Mouse (Mus musculus) intestine, postnatal 0 days (tissue): ENCODE measurements around the gene Nip7. TPM values are rescaled to one million over a fixed set of nuclear protein-coding genes. Genes with fewer than 3 reads are reported as not detected.
A peak's percentile ranks its signal among the peaks of the same experiment; 100 is the strongest.
"Not testable (repeated sequence)": the region's sequence is repeated elsewhere in the genome, so short reads cannot be mapped to it uniquely, and the experiment has no call there.

Experiments
- ATAC-seq: fragments of 200-750 bp; cut with Nextera tagmentation; 2 replicates; pipeline ENCODE4 v1.8.0; 2017; ENCODE audit warnings: mild to moderate bottlenecking, moderate TSS enrichment, moderate library complexity
- H3K27ac ChIP-seq: fragments of 300-500 bp; sonication (generic); 2 replicates; pipeline ENCODE4 v1.5.1; 2014; ENCODE audit warnings: mild to moderate bottlenecking, low read depth, low read length, moderate library complexity
- H3K27me3 ChIP-seq: fragments of 300-500 bp; sonication (generic); replicated peaks from 2 replicates; pipeline ENCODE4 v1.6.1; 2014; ENCODE audit warnings: low read length, mixed read lengths; ENCODE audit not compliant: control insufficient read depth, insufficient read depth
- H3K36me3 ChIP-seq: fragments of 300-500 bp; sonication (generic); 2 replicates; pipeline ENCODE4 v1.6.1; 2014; ENCODE audit warnings: mild to moderate bottlenecking, moderate library complexity; ENCODE audit not compliant: control insufficient read depth, insufficient read depth
- H3K4me1 ChIP-seq: fragments of 300-500 bp; sonication (generic); replicated peaks from 2 replicates; pipeline ENCODE4 v1.6.1; 2014; ENCODE audit warnings: antibody characterized with exemption, low read length, mixed read lengths; ENCODE audit not compliant: control insufficient read depth, insufficient read depth
- H3K4me2 ChIP-seq: fragments of 300-500 bp; sonication (generic); replicated peaks from 2 replicates; pipeline ENCODE4 v1.6.1; 2014; ENCODE audit warnings: low read depth, mild to moderate bottlenecking, moderate library complexity
- H3K4me3 ChIP-seq: fragments of 300-500 bp; sonication (generic); 2 replicates; pipeline ENCODE4 v1.5.1; 2014; ENCODE audit warnings: low read depth, low read length
- H3K9ac ChIP-seq: fragments of 300-500 bp; sonication (generic); 2 replicates; pipeline ENCODE4 v1.6.1; 2014; ENCODE audit warnings: mild to moderate bottlenecking, low read depth, low read length
- H3K9me3 ChIP-seq: fragments of 300-500 bp; sonication (generic); 2 replicates; pipeline ENCODE4 v1.6.1; 2016; ENCODE audit warnings: mixed run types; ENCODE audit not compliant: control insufficient read depth
- CTCF ChIP-seq: sonication (generic); IDR thresholded peaks from 2 replicates; pipeline ENCODE4 v1.5.1; 2016; ENCODE audit warnings: low read depth, mild to moderate bottlenecking, control low read depth, antibody characterized with exemption, moderate library complexity
- WGBS: fragments of 180-500 bp; shearing (Covaris S2); extraction: QIAGEN DNeasy Blood & Tissue Kit; methylation state at CpG from one replicate; pipeline ENCODE4 v1.1.7; 2014; 5-methylcytosine and 5-hydroxymethylcytosine counted together
- microRNA-seq: library from miRNA; unstranded; fragments of <30 nt; microRNA quantifications from one replicate; pipeline ENCODE4, GENCODE M21; 2016
- polyA plus RNA-seq: library from polyadenylated mRNA; unstranded; fragments of >200 nt; fragmentation: Nextera tagmentation; extraction: Ambion mirVana; gene quantifications from 2 replicates; pipeline ENCODE4 v1.2.1, GENCODE M21; 2015

Nip7 gene
- polyA plus RNA-seq, 1 experiment from 2014 or later: 44.7 TPM

DNA sequence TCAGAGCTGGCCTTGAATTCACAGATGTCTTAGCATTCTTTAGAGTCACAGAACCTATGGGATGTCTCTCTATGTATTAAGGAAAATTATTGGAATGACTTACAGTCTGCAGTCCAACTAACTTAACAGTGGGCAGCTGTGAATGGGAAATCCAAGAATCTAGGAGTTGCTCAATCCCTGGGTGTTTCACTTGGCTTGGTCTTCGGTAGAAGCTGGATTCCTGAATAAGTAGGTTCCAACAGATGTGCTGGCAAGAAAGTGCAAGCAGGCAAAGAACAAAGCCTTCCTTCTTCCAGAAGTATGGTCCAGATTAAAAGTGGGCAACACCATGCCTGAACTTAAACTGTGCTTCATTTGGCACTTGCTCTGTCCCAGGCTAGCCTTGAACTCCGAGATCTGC lies 44.0 kb downstream of the Nip7 start:
- no peaks in the 10 kb centered on the region for H3K27me3 ChIP-seq
- H3K36me3 ChIP-seq: no peaks in the 10 kb centered on the region
- H3K9me3 ChIP-seq: no peaks in the 10 kb centered on the region
- no peak for ATAC-seq
- 78% methylated on average over 2 of the region's 2 CpGs for WGBS
- no peak for TF ChIP-seq CTCF
- H3K4me3 ChIP-seq: no peak overlapping the region
- no peaks in the 10 kb centered on the region for H3K4me1 ChIP-seq
- no peak overlapping the region for H3K4me2 ChIP-seq
- H3K9ac ChIP-seq: no peak overlapping the region
- H3K27ac ChIP-seq: no peak overlapping the region

GRCm38 (mm10) chr8:107104547-107104946 lies 47.9 kb downstream of the Nip7 start:
- H3K36me3 ChIP-seq: no peaks in the 10 kb centered on the region
- WGBS: 9% methylated on average over 4 of the region's 4 CpGs
- H3K9me3 ChIP-seq: no peaks in the 10 kb centered on the region
- no peak overlapping the region for H3K9ac ChIP-seq
- no peak overlapping the region for H3K27ac ChIP-seq
- no peak overlapping the region for H3K4me2 ChIP-seq
- TF ChIP-seq CTCF: peak; percentile 89
- no peaks in the 10 kb centered on the region for H3K4me1 ChIP-seq
- ATAC-seq: no peak
- no peak overlapping the region for H3K4me3 ChIP-seq
- no peaks in the 10 kb centered on the region for H3K27me3 ChIP-seq

DNA sequence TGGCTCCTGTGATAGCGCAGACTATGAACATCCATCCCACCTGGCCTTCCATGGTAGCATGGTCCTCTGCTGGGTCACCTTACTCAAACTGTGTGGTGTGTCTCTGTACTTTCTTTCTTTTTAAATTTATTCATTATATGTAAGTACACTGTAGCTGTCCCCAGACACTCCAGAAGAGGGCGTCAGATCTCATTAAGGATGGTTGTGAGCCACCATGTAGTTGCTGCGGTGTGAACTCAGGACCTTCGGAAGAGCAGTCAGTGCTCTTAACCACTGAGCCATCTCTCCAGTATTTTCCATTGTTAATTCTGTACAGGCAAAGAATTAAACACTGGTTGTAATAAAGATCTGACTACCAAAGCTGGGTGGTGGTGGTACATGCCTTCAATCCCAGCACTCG lies 51.4 kb downstream of the Nip7 start:
- H3K36me3 ChIP-seq, H3K4me3 ChIP-seq, H3K4me1 ChIP-seq, ATAC-seq, H3K27ac ChIP-seq, H3K9me3 ChIP-seq, H3K27me3 ChIP-seq, H3K9ac ChIP-seq, H3K4me2 ChIP-seq: not testable (repeated sequence)
- WGBS: 95% methylated on average over 5 of the region's 5 CpGs

DNA sequence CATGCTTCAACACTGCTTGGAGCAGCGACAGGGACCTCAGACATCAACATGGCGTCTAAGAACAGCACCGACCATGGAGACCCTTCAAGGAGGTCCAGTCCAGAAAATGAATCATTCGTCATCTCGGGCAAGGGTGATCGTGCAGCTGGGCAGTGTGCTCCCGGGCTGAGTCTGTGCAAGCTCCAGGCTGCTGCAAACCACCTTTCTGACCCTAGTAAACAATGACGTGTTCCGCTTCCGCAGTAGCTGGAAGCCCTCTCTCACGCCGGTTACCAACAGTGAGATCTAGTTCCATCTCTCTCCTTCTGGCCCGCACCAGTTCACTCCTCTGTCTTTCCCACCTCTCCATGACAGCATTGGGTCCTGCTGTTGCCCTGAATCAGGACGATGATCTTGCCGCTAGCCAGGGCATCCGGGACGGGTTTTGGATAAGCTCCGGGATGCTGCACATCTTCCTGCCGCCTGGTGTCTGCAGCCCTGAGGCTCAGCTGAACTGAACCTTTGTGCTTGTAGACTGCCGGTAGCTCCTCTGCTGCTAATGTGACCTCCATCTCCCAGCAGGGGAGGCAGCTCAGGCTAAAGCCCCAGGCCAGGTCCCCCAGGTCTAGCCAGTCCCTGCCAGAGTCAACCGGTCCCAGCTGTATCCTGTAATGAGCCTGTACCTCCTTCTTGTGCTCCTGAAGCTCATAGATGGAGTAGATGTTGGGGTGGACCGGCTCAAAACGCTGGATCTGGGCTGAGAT lies 52.5 kb downstream of the Nip7 start:
- ATAC-seq: no peak
- 65% methylated on average over 23 of the region's 23 CpGs for WGBS
- TF ChIP-seq CTCF: 0 out of 2 replicates have a peak, but pooled peaks have one; percentile 8
- no peak overlapping the region for H3K27ac ChIP-seq
- no peaks in the 10 kb centered on the region for H3K4me1 ChIP-seq
- H3K9ac ChIP-seq: no peak overlapping the region
- H3K9me3 ChIP-seq: no peaks in the 10 kb centered on the region
- H3K36me3 ChIP-seq: no peaks in the 10 kb centered on the region
- peak overlapping the region; percentile 46 for H3K4me2 ChIP-seq
- H3K27me3 ChIP-seq: no peaks in the 10 kb centered on the region
- H3K4me3 ChIP-seq: 0 out of 2 replicates have a peak overlapping the region, but pooled peaks have one; percentile 9

DNA sequence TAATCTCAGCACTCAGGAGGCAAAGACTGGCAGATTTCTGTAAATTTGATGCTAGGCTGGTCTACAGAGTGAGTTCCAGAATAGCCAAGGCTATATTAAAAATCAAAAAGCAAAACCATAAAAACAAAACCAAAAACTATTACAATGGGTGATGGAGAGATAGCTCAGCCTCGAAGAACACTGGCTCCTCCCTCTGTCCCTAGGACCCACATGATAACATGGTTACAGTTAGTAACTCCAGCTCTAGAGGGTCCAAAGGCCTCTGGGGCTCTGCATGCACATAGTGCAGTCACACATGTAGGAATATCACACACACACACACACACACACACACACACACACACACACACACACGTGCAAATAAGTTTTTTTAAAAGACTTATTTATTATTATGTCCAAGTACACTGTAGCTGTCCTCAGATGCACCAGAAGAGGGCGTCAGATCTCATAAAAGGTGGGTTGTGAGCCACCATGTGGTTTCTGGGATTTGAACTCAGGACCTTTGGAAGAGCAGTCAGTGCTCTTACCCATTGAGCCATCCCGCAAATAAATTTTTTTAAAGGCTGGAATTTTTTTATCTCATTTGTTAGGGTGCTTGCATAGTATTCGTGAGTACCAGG lies 53.2 kb downstream of the Nip7 start:
- Histone ChIP-seq H3K4me2 (no peak overlapping the region), H3K9ac (no peak overlapping the region), H3K36me3 (no peaks in the 10 kb centered on the region), H3K4me3 (no peak overlapping the region), H3K27ac (no peak overlapping the region), H3K27me3 (no peaks in the 10 kb centered on the region), H3K9me3 (no peaks in the 10 kb centered on the region), H3K4me1 (no peaks in the 10 kb centered on the region)
- WGBS: 77% methylated on average over 5 of the region's 5 CpGs
- TF ChIP-seq CTCF: peak; percentile 14; the same call in 1 of the 2 replicates
- ATAC-seq: no peak

Small RNAs within 50 kb of the gene (microRNA-seq; reads per million reads assigned to microRNA genes)
- gene Mir7075: 1.4 reads per million

Other genes with a start within 250 kb of the Nip7 start
- gene Has3, start 186.6 kb upstream of the Nip7 start, polyA plus RNA-seq: 0.07 and 0.14 TPM in 2 replicates
- 22.8 and 25.1 TPM in 2 replicates for gene Utp4, start 163.2 kb upstream of the Nip7 start, polyA plus RNA-seq
- 8.3 and 10.0 TPM in 2 replicates for gene Sntb2, start 121.1 kb upstream of the Nip7 start, polyA plus RNA-seq
- 48.8 and 49.1 TPM in 2 replicates for gene Vps4a, start 25.7 kb upstream of the Nip7 start, polyA plus RNA-seq
- gene Pdf, start 8.3 kb upstream of the Nip7 start, polyA plus RNA-seq: 20.8 and 22.2 TPM in 2 replicates
- gene Cog8, start 188 bp upstream of the Nip7 start, polyA plus RNA-seq: 21.6 and 25.4 TPM in 2 replicates
- gene Tmed6, start 8.8 kb downstream of the Nip7 start, polyA plus RNA-seq: 10.5 and 11.2 TPM in 2 replicates
- 11.2 and 12.1 TPM in 2 replicates for gene Terf2, start 39.7 kb downstream of the Nip7 start, polyA plus RNA-seq
- gene Cyb5b, start 93.8 kb downstream of the Nip7 start, polyA plus RNA-seq: 93.2 and 103 TPM in 2 replicates
- gene Nfat5, start 236.6 kb downstream of the Nip7 start, polyA plus RNA-seq: 4.8 and 6.6 TPM in 2 replicates